Mouse (Mus musculus) kidney, postnatal 0 days (tissue): Measurements from ENCODE around the gene Ephb3. TPM values are rescaled to one million over a fixed set of nuclear protein-coding genes. Genes with fewer than 3 reads are reported as not detected.
A peak's percentile ranks its signal among the peaks of the same experiment; 100 is the strongest.

ENCODE experiments used
- ATAC-seq: fragments of 200-750 bp; cut with Nextera tagmentation; replicated peaks from 2 replicates; pipeline ENCODE4 v1.8.0; 2017; ENCODE audit warnings: low read depth, moderate number of reproducible peaks, moderate TSS enrichment, moderate library complexity; ENCODE audit not compliant: low FRiP score
- DNase-seq: peaks from one replicate; pipeline ENCODE4 v3.0.0-alpha.2; 2016; ENCODE audit warnings: low spot score
- H3K27ac ChIP-seq: fragments of 300-500 bp; sonication (generic); 2 replicates; pipeline ENCODE4 v1.5.1; 2014; ENCODE audit warnings: mild to moderate bottlenecking
- H3K27me3 ChIP-seq: fragments of 300-500 bp; sonication (generic); 2 replicates; pipeline ENCODE4 v1.6.1; 2014; ENCODE audit warnings: low read length, mixed read lengths; ENCODE audit not compliant: insufficient read depth
- H3K36me3 ChIP-seq: fragments of 300-500 bp; sonication (generic); 2 replicates; pipeline ENCODE4 v1.6.1; 2014; ENCODE audit warnings: low read length, mixed read lengths; ENCODE audit not compliant: insufficient read depth
- H3K4me1 ChIP-seq: fragments of 300-500 bp; sonication (generic); replicated peaks from 2 replicates; pipeline ENCODE4 v1.6.1; 2014; ENCODE audit warnings: antibody characterized with exemption, low read length, mixed read lengths; ENCODE audit not compliant: insufficient read depth
- H3K4me2 ChIP-seq: fragments of 300-500 bp; sonication (generic); 2 replicates; pipeline ENCODE4 v1.6.1; 2014; ENCODE audit warnings: mild to moderate bottlenecking, low read length, moderate library complexity, mixed read lengths
- H3K4me3 ChIP-seq: fragments of 300-500 bp; sonication (generic); replicated peaks from 2 replicates; pipeline ENCODE4 v1.5.1; 2014; ENCODE audit warnings: low read depth, low read length
- H3K9ac ChIP-seq: fragments of 300-500 bp; sonication (generic); 2 replicates; pipeline ENCODE4 v1.6.1; 2014; ENCODE audit warnings: low read depth, low read length
- H3K9me3 ChIP-seq: fragments of 300-500 bp; sonication (generic); replicated peaks from 2 replicates; pipeline ENCODE4 v1.6.1; 2016; ENCODE audit warnings: low read length, inconsistent platforms, mixed read lengths
- CTCF ChIP-seq: IDR thresholded peaks from 2 replicates; pipeline ENCODE4 v1.5.1; 2016; ENCODE audit warnings: antibody characterized with exemption, low read depth, mild to moderate bottlenecking, moderate library complexity
- WGBS: fragments of 180-500 bp; shearing (Covaris S2); extraction: QIAGEN DNeasy Blood & Tissue Kit; methylation state at CpG from one replicate; pipeline ENCODE4 v1.1.7; 2014; 5-methylcytosine and 5-hydroxymethylcytosine counted together
- polyA plus RNA-seq: library from polyadenylated mRNA; unstranded; fragments of >200 nt; fragmentation: Nextera tagmentation; extraction: Ambion mirVana; gene quantifications from 2 replicates; pipeline ENCODE4 v1.2.1, GENCODE M21; 2015

The Ephb3 gene
- polyA plus RNA-seq, 1 experiment from 2014 or later = 12.2 TPM

GRCm38 (mm10) chr16:21211501-21211900 is 6.9 kb downstream of the Ephb3 start:
- no peak for DNase-seq
- ATAC-seq = no peak
- Histone ChIP-seq H3K4me2 (peak overlapping the region; percentile 68), H3K4me3 (peak overlapping the region; percentile 34), H3K27me3 (no peaks in the 10 kb centered on the region), H3K9me3 (no peaks in the 10 kb centered on the region), H3K27ac (peak overlapping the region; percentile 73), H3K9ac (peak overlapping the region; percentile 50), H3K4me1 (peaks cover 26% of the 10 kb centered on the region), H3K36me3 (no peaks in the 10 kb centered on the region)
- no peak for TF ChIP-seq CTCF
- WGBS = 56% methylated on average over 4 of the region's 4 CpGs

GRCm38 (mm10) chr16:21212369-21212768 is 7.8 kb downstream of the Ephb3 start:
- Histone ChIP-seq H3K9me3 (no peaks in the 10 kb centered on the region), H3K36me3 (no peaks in the 10 kb centered on the region), H3K27ac (no peak overlapping the region), H3K27me3 (no peaks in the 10 kb centered on the region), H3K4me1 (peaks cover 26% of the 10 kb centered on the region), H3K4me2 (no peak overlapping the region), H3K9ac (no peak overlapping the region), H3K4me3 (no peak overlapping the region)
- DNase-seq (no peak), ATAC-seq (no peak)
- TF ChIP-seq CTCF = no peak
- 63% methylated on average over 1 of the region's 1 CpGs for WGBS

- Histone ChIP-seq H3K9me3 (no peaks in the 10 kb centered on the region), H3K4me1 (peaks cover 26% of the 10 kb centered on the region), H3K27ac (no peak overlapping the region), H3K9ac (no peak overlapping the region), H3K4me3 (no peak overlapping the region), H3K4me2 (no peak overlapping the region), H3K27me3 (no peaks in the 10 kb centered on the region), H3K36me3 (peaks cover 8% of the 10 kb centered on the region; the same call in 1 of the 2 replicates)
- 96% methylated on average over 7 of the region's 7 CpGs for WGBS
- TF ChIP-seq CTCF = no peak
- no peak for DNase-seq
- no peak for ATAC-seq
These were observed 9.4 kb downstream of the Ephb3 start for GRCm38 (mm10) chr16:21213939-21214338.

- DNase-seq (no peak), ATAC-seq (no peak)
- Histone ChIP-seq H3K9ac (no peak overlapping the region), H3K4me2 (no peak overlapping the region), H3K4me1 (peaks cover 25% of the 10 kb centered on the region), H3K36me3 (peaks cover 17% of the 10 kb centered on the region), H3K9me3 (no peaks in the 10 kb centered on the region), H3K27me3 (no peaks in the 10 kb centered on the region), H3K4me3 (no peak overlapping the region), H3K27ac (no peak overlapping the region)
- WGBS = 81% methylated on average over 17 of the region's 17 CpGs
- TF ChIP-seq CTCF = no peak
These were observed 10.2 kb downstream of the Ephb3 start for GRCm38 (mm10) chr16:21214803-21215202.

DNA sequence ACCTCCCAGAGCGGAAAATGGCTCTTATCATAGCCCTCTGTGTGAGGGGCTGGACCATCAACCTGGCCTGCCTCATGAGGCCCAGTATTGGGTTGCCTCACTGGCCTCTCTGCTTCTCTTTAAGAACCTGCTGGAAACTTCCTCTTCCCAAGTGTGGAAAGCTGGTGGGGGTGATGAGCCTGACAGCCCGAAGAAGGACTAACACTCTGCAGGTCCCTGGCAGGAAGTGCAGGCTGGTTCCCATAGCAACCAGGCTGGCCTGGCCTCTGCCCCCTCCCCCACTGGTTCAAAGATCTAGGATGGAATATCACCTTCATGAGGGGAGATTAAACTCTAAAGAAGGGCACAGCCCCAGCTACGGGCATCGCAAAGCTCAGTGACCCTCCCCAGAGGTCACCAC is 11.5 kb downstream of the Ephb3 start:
- H3K27ac ChIP-seq = no peak overlapping the region
- H3K9ac ChIP-seq = no peak overlapping the region
- ATAC-seq (0 out of 2 replicates have a peak, but pooled peaks have one; percentile 27), DNase-seq (no peak)
- H3K4me1 ChIP-seq = peaks cover 14% of the 10 kb centered on the region
- H3K9me3 ChIP-seq = no peaks in the 10 kb centered on the region
- no peak overlapping the region for H3K4me2 ChIP-seq
- H3K36me3 ChIP-seq = peaks cover 28% of the 10 kb centered on the region
- no peaks in the 10 kb centered on the region for H3K27me3 ChIP-seq
- 27% methylated on average over 4 of the region's 4 CpGs for WGBS
- TF ChIP-seq CTCF = no peak
- H3K4me3 ChIP-seq = no peak overlapping the region

DNA sequence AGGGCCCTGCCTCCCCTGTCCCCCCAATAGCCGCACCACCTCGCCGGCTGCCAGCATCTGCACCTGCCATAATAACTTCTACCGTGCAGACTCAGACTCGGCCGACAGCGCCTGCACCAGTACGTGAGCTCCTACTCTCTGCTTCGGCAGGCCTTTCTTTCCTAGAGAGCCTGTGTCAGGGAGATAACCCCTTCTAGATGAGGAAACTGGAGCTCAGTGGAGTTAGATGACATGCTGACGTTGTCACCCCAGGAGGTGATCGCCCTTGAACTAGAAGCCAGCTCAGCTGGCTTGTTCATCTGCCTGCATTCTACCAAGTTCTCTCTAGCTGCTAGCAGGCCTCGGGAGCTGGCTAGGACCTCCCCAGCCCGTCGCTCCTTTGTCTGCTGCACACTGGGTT is 12.7 kb downstream of the Ephb3 start:
- 82% methylated on average over 14 of the region's 14 CpGs for WGBS
- Histone ChIP-seq H3K9ac (no peak overlapping the region), H3K4me3 (no peak overlapping the region), H3K4me1 (peaks cover 6% of the 10 kb centered on the region; the same call in 1 of the 2 replicates), H3K27ac (no peak overlapping the region), H3K4me2 (no peak overlapping the region), H3K27me3 (no peaks in the 10 kb centered on the region), H3K9me3 (no peaks in the 10 kb centered on the region), H3K36me3 (peaks cover 34% of the 10 kb centered on the region)
- ATAC-seq (no peak), DNase-seq (no peak)
- no peak for TF ChIP-seq CTCF

- TF ChIP-seq CTCF = no peak
- Histone ChIP-seq H3K9me3 (no peaks in the 10 kb centered on the region), H3K4me1 (peaks cover 6% of the 10 kb centered on the region; the same call in 1 of the 2 replicates), H3K4me2 (no peak overlapping the region), H3K36me3 (peaks cover 48% of the 10 kb centered on the region), H3K27me3 (no peaks in the 10 kb centered on the region), H3K9ac (no peak overlapping the region), H3K4me3 (no peak overlapping the region), H3K27ac (no peak overlapping the region)
- DNase-seq (no peak), ATAC-seq (no peak)
- WGBS = 79% methylated on average over 4 of the region's 4 CpGs
These were observed 15.1 kb downstream of the Ephb3 start for GRCm38 (mm10) chr16:21219656-21220055.
